Mouse (Mus musculus): Measurements from ENCODE around the gene Chac1.

- TF ChIP-seq GATA1 (IDR thresholded peaks at IDR 0.05; ENCODE audit: low read depth, low read length) (no peak), CTCF (IDR thresholded peaks at IDR 0.05 in 2 of 3, conservative IDR thresholded peaks at IDR 0.05 in 1 of 3; ENCODE audit: control insufficient read depth in 1 of 3, insufficient read depth in 1 of 3, low read depth in 2 of 3, low read length in 3 of 3, poor library complexity in 1 of 3, severe bottlenecking in 1 of 3) (no peak), MAZ (IDR thresholded peaks at IDR 0.05; ENCODE audit: low read depth, low read length) (no peak)
Observed at GRCm38 (mm10) chr2:119328546-119328945, 22.5 kb upstream of the Chac1 start.
